Mouse (Mus musculus): ENCODE results near the gene Otx1. TPM values are rescaled to one million over a fixed set of nuclear protein-coding genes. Genes with fewer than 3 reads are reported as not detected.

The Otx1 gene
- polyA plus RNA-seq, 1 experiment from 2014 or later = not detected

GRCm38 (mm10) chr11:22001321-22002061 is 1.2 kb downstream of the Otx1 start:
- Histone ChIP-seq H3K36me3 (ENCODE audit: control insufficient read depth, insufficient read depth) (no peaks in the 10 kb centered on the region), H3K9me3 (replicated peaks; ENCODE audit: control insufficient read depth, low read length) (no peaks in the 10 kb centered on the region), H3K4me1 (ENCODE audit: control insufficient read depth, low read depth, low read length) (no peaks in the 10 kb centered on the region), H3K4me3 (ENCODE audit: low read depth, low read length) (peak overlapping the region; percentile 53), H3K9ac (ENCODE audit: low read depth, low read length) (no peak overlapping the region), H3K27me3 (ENCODE audit: control insufficient read depth, insufficient read depth, low read depth, low read length) (peaks cover 99% of the 10 kb centered on the region), H3K27ac (ENCODE audit: low read length) (no peak overlapping the region), H3K4me2 (ENCODE audit: low read depth, low read length) (peak overlapping the region; percentile 77)
- WGBS (ENCODE audit: insufficient replicate concordance) = 1% methylated on average over 56 of the region's 59 CpGs
- peak; percentile 70 for ATAC-seq (ENCODE audit: low read depth)

GRCm38 (mm10) chr11:22000316-22001076 is 2.2 kb downstream of the Otx1 start:
- Histone ChIP-seq H3K4me3 (ENCODE audit: low read depth, low read length) (peak overlapping the region; percentile 53), H3K9me3 (replicated peaks; ENCODE audit: control insufficient read depth, low read length) (no peaks in the 10 kb centered on the region), H3K27ac (ENCODE audit: low read length) (no peak overlapping the region), H3K9ac (ENCODE audit: low read depth, low read length) (no peak overlapping the region), H3K4me1 (ENCODE audit: control insufficient read depth, low read depth, low read length) (no peaks in the 10 kb centered on the region), H3K4me2 (ENCODE audit: low read depth, low read length) (peak overlapping the region; percentile 77), H3K36me3 (ENCODE audit: control insufficient read depth, insufficient read depth) (no peaks in the 10 kb centered on the region), H3K27me3 (ENCODE audit: control insufficient read depth, insufficient read depth, low read depth, low read length) (peaks cover 100% of the 10 kb centered on the region)
- WGBS (ENCODE audit: insufficient replicate concordance) = 2% methylated on average over 46 of the region's 48 CpGs
- ATAC-seq (ENCODE audit: low read depth) = no peak

DNA sequence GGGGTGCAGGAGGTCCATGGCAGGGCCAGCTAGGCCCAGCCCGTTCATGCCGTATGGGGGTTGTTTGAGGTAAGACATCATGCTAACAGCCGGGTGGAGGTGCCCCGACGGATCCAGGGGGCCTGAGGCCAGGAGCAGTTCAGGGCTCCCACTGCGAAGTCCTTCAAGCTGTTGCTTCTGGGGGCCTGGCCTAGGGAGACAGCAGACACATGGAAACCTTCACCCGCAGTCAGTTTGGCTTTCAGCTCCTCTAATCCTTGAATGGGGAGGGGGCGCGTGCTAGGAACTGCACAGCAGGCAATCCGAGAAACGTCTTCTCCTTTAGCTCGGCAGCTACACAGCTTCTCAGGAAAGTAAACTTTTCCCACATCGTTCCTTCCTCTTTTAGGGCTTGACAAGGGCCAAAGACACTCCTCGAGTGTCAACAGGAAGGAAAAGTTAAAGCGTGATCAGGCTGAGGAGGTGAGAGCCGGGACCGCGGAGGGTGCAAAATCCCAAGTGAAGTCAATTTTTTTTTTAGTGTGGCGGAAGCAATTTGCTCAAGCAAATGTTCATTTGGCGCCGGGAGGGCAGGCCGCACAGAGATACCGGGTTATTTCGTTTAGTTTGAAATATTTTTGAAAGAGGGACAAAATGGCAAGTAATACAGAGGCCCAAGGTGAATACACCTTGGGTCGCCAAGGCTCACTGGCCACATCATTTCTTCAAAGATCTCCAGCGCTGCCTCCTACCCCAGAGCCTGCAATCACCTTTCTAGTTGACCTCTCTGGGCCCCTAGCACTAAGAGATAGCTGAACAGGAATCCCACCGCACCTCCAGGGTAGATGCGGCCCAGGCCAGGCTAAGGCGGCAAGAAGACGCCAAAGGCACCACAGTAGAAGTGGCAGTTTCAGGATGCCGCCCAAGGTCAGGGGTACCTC is 3.0 kb downstream of the Otx1 start:
- no peak for ATAC-seq (ENCODE audit: low read depth)
- H3K4me1 ChIP-seq (ENCODE audit: control insufficient read depth, low read depth, low read length) = no peaks in the 10 kb centered on the region
- no peaks in the 10 kb centered on the region for H3K36me3 ChIP-seq (ENCODE audit: control insufficient read depth, insufficient read depth)
- no peak overlapping the region for H3K4me3 ChIP-seq (ENCODE audit: low read depth, low read length)
- 5% methylated on average over 31 of the region's 31 CpGs for WGBS (ENCODE audit: insufficient replicate concordance)
- H3K27me3 ChIP-seq (ENCODE audit: control insufficient read depth, insufficient read depth, low read depth, low read length) = peaks cover 100% of the 10 kb centered on the region
- H3K9me3 ChIP-seq (replicated peaks; ENCODE audit: control insufficient read depth, low read length) = no peaks in the 10 kb centered on the region
- no peak overlapping the region for H3K9ac ChIP-seq (ENCODE audit: low read depth, low read length)
- H3K27ac ChIP-seq (ENCODE audit: low read length) = no peak overlapping the region
- H3K4me2 ChIP-seq (ENCODE audit: low read depth, low read length) = no peak overlapping the region

DNA sequence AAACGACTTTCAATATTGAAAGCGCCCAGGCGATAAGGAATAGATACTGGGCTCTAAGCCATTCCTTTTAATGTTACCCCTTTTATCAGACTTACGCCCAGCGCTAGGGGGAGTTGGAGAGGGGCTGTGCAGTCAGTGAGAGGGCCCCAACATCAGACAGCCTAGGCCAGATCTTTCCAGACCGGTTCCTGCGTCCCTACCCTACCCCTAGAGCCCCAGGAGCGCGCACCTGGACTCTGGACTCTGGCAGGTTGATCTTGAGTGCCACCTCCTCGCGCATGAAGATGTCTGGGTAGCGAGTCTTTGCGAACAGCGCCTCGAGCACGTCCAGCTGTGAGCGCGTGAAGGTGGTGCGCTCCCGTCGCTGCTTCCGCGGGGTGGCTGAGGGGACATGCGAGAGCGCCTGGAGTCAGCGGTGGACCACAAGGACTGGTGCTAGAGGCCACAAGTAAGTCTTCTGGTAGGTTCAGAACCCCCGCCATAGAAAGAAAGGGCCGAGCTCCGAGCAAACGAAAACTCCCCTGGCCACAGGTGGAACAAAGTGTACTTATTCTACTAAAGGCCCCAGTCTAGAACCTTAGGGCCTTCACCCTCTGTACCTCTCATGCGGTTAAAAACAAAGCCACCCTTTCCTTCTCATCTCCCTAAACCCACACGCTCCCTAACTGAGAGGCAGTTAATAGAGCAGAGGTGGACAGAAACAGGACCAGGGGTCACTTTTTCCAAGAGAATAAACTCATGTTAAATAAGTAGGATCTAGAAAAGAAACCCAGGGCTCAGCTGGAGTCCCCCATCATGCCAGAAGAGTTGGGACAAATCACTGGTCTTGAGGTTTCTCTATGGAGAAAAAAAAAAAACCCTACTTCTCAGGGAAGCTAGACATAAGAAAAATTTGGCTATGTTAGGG is 4.3 kb downstream of the Otx1 start:
- Histone ChIP-seq H3K4me1 (ENCODE audit: control insufficient read depth, low read depth, low read length) (peaks cover 1% of the 10 kb centered on the region; the same call in 1 of the 2 replicates), H3K27ac (ENCODE audit: low read length) (no peak overlapping the region), H3K9ac (ENCODE audit: low read depth, low read length) (no peak overlapping the region), H3K4me3 (ENCODE audit: low read depth, low read length) (no peak overlapping the region), H3K4me2 (ENCODE audit: low read depth, low read length) (no peak overlapping the region), H3K9me3 (replicated peaks; ENCODE audit: control insufficient read depth, low read length) (no peaks in the 10 kb centered on the region), H3K27me3 (ENCODE audit: control insufficient read depth, insufficient read depth, low read depth, low read length) (peaks cover 100% of the 10 kb centered on the region), H3K36me3 (ENCODE audit: control insufficient read depth, insufficient read depth) (no peaks in the 10 kb centered on the region)
- ATAC-seq (ENCODE audit: low read depth) = no peak
- 5% methylated on average over 32 of the region's 32 CpGs for WGBS (ENCODE audit: insufficient replicate concordance)

DNA sequence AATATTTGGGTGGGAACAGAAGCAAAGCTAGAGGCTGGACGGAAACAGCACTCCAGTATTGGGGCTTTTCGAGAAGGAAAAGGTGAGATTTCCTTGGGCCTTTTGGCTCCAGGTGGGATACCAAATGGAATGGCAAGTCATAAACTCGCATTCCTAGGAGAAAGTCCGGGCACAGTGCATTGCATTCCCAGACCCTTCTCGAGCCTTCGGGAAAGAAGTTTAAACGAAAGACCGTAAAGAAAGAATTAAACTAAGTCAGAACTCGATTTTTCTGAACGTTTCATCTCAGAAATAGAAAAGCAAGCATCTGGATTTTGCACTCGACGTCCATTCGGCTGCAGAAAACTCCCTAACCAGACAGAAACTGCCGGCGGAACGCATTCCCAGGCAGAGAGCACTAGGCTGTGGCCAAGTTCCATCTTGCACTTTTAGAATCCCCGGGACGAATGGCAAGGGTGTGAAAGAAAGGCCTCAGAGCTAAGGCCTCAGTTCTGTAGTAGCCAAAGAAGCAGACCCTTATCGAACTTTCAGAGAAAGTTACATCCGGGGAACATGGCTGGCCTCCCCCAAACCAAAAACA is 5.0 kb downstream of the Otx1 start:
- no peak overlapping the region for H3K4me3 ChIP-seq (ENCODE audit: low read depth, low read length)
- no peak overlapping the region for H3K4me2 ChIP-seq (ENCODE audit: low read depth, low read length)

GRCm38 (mm10) chr11:21996661-21997560 is 5.8 kb downstream of the Otx1 start:
- Histone ChIP-seq H3K27ac (ENCODE audit: low read length) (no peak overlapping the region), H3K4me1 (ENCODE audit: control insufficient read depth, low read depth, low read length) (peaks cover 3% of the 10 kb centered on the region; the same call in 1 of the 2 replicates), H3K9me3 (replicated peaks; ENCODE audit: control insufficient read depth, low read length) (no peaks in the 10 kb centered on the region), H3K9ac (ENCODE audit: low read depth, low read length) (no peak overlapping the region), H3K27me3 (ENCODE audit: control insufficient read depth, insufficient read depth, low read depth, low read length) (peaks cover 98% of the 10 kb centered on the region), H3K4me3 (ENCODE audit: low read depth, low read length) (peak overlapping the region; percentile 0; the same call in 1 of the 2 replicates), H3K4me2 (ENCODE audit: low read depth, low read length) (no peak overlapping the region), H3K36me3 (ENCODE audit: control insufficient read depth, insufficient read depth) (no peaks in the 10 kb centered on the region)
- 1% methylated on average over 63 of the region's 63 CpGs for WGBS (ENCODE audit: insufficient replicate concordance)
- ATAC-seq (ENCODE audit: low read depth) = no peak

More for the DNA sequence above, 5.0 kb downstream of the Otx1 start:
- no peaks in the 10 kb centered on the region for H3K36me3 ChIP-seq (ENCODE audit: control insufficient read depth, insufficient read depth)
- H3K4me1 ChIP-seq (ENCODE audit: control insufficient read depth, low read depth, low read length) = peaks cover 3% of the 10 kb centered on the region; the same call in 1 of the 2 replicates
- H3K9ac ChIP-seq (ENCODE audit: low read depth, low read length) = no peak overlapping the region
- H3K27ac ChIP-seq (ENCODE audit: low read length) = no peak overlapping the region
- WGBS (ENCODE audit: insufficient replicate concordance) = 3% methylated on average over 20 of the region's 20 CpGs
- no peak for ATAC-seq (ENCODE audit: low read depth)
- H3K9me3 ChIP-seq (replicated peaks; ENCODE audit: control insufficient read depth, low read length) = no peaks in the 10 kb centered on the region
- peaks cover 100% of the 10 kb centered on the region for H3K27me3 ChIP-seq (ENCODE audit: control insufficient read depth, insufficient read depth, low read depth, low read length)

DNA sequence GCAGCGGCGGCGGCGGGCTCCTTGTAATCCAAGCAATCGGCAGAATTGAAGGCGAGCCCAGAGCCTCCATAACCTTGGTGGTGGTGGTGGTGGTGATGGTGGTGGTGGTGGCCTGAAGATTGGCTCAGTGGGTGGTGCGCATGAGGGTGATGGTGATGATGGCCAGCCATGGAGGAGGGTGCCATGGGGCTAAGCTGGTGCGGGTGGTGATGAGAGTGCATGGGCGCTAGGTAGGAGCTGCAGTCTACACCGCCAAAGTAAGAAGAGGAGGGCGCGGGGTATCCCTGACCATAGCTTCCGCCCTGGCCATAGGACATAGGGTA is 6.4 kb downstream of the Otx1 start:
- Histone ChIP-seq H3K27me3 (ENCODE audit: control insufficient read depth, insufficient read depth, low read depth, low read length) (peaks cover 96% of the 10 kb centered on the region), H3K4me2 (ENCODE audit: low read depth, low read length) (no peak overlapping the region), H3K9me3 (replicated peaks; ENCODE audit: control insufficient read depth, low read length) (no peaks in the 10 kb centered on the region), H3K36me3 (ENCODE audit: control insufficient read depth, insufficient read depth) (no peaks in the 10 kb centered on the region), H3K9ac (ENCODE audit: low read depth, low read length) (no peak overlapping the region), H3K27ac (ENCODE audit: low read length) (no peak overlapping the region), H3K4me1 (ENCODE audit: control insufficient read depth, low read depth, low read length) (peaks cover 3% of the 10 kb centered on the region; the same call in 1 of the 2 replicates), H3K4me3 (ENCODE audit: low read depth, low read length) (no peak overlapping the region)
- 2% methylated on average over 13 of the region's 13 CpGs for WGBS (ENCODE audit: insufficient replicate concordance)
- no peak for ATAC-seq (ENCODE audit: low read depth)
